Mouse (Mus musculus) MEL (cell line): Measurements from ENCODE around the gene Pinlyp. TPM values are rescaled to one million over a fixed set of nuclear protein-coding genes. Genes with fewer than 3 reads are reported as not detected.

Source experiments
- DNase-seq: peaks from one replicate; pipeline ENCODE4 v3.0.0; 2011; ENCODE audit warnings: low read depth, low spot score
- H3K27ac ChIP-seq: 2 replicates; pipeline ENCODE4 v1.5.1; 2012; ENCODE audit warnings: low read depth, mild to moderate bottlenecking, control low read depth, low read length, moderate library complexity; ENCODE audit not compliant: control insufficient read depth
- H3K27me3 ChIP-seq, 2 experiments: fragments of 150-350 bp in 1 of 2; sonication (generic) in 1 of 2; 2 replicates each; pipeline ENCODE4 v1.6.1; 2012; ENCODE audit warnings: low read length in 2 of 2, mild to moderate bottlenecking in 2 of 2, improper control_type of control experiment in 1 of 2, moderate library complexity in 1 of 2; ENCODE audit not compliant: insufficient read depth in 2 of 2, control insufficient read depth in 1 of 2
- H3K36me3 ChIP-seq, 2 experiments: 2 replicates each; pipeline ENCODE4 v1.6.1; 2012 to 2014; ENCODE audit warnings: low read length in 2 of 2, improper control_type of control experiment in 1 of 2, inconsistent platforms in 1 of 2, mild to moderate bottlenecking in 1 of 2; ENCODE audit not compliant: insufficient read depth in 2 of 2, control insufficient read depth in 1 of 2
- H3K4me1 ChIP-seq, 2 experiments: fragments of 150-350 bp in 1 of 2; sonication (generic) in 1 of 2; 2 replicates each; pipeline ENCODE4 v1.6.1; 2012; ENCODE audit warnings: low read length in 2 of 2, improper control_type of control experiment in 1 of 2, mild to moderate bottlenecking in 1 of 2; ENCODE audit not compliant: insufficient read depth in 2 of 2, control insufficient read depth in 1 of 2
- H3K4me3 ChIP-seq, 2 experiments: fragments of 150-350 bp in 1 of 2; sonication (generic) in 1 of 2; 2 replicates each; pipeline ENCODE4 v1.5.1; 2012; ENCODE audit warnings: low read depth in 2 of 2, low read length in 2 of 2, mild to moderate bottlenecking in 2 of 2, moderate library complexity in 2 of 2, control low read depth in 1 of 2, improper control_type of control experiment in 1 of 2; ENCODE audit not compliant: control insufficient read depth in 1 of 2, insufficient read depth in 1 of 2
- H3K79me2 ChIP-seq: 2 replicates; pipeline ENCODE4 v1.6.1; 2012; ENCODE audit warnings: mild to moderate bottlenecking, low read length, moderate library complexity; ENCODE audit not compliant: control insufficient read depth, poor library complexity, insufficient read depth
- H3K9ac ChIP-seq: 2 replicates; pipeline ENCODE4 v1.6.1; 2012; ENCODE audit warnings: low read depth, mild to moderate bottlenecking, control low read depth, low read length, moderate library complexity; ENCODE audit not compliant: control insufficient read depth, poor library complexity, severe bottlenecking
- H3K9me3 ChIP-seq: fragments of 150-350 bp; sonication (generic); replicated peaks from 2 replicates; pipeline ENCODE4 v1.6.1; 2012; ENCODE audit warnings: mild to moderate bottlenecking, low read length, improper control_type of control experiment, moderate library complexity; ENCODE audit not compliant: insufficient read depth
- BHLHE40 ChIP-seq: IDR thresholded peaks from 2 replicates; pipeline ENCODE4 v1.6.1; 2012; ENCODE audit warnings: low read depth, mild to moderate bottlenecking, inconsistent platforms, low read length, improper control_type of control experiment, borderline replicate concordance
- CTCF ChIP-seq, 3 experiments: IDR thresholded peaks in 2 of 3; conservative IDR thresholded peaks in 1 of 3; 2 replicates each; pipeline ENCODE4 v1.5.1; 2011 to 2012; ENCODE audit warnings: low read length in 3 of 3, low read depth in 2 of 3, mild to moderate bottlenecking in 2 of 3, improper control_type of control experiment in 1 of 3, inconsistent platforms in 1 of 3, mixed read lengths in 1 of 3, moderate library complexity in 1 of 3; ENCODE audit not compliant: control insufficient read depth in 1 of 3, insufficient read depth in 1 of 3, poor library complexity in 1 of 3, severe bottlenecking in 1 of 3
- E2F4 ChIP-seq: IDR thresholded peaks from 2 replicates; pipeline ENCODE4 v1.6.1; 2011; ENCODE audit warnings: low read depth, low read length, improper control_type of control experiment, borderline replicate concordance
- ELF1 ChIP-seq: IDR thresholded peaks from 2 replicates; pipeline ENCODE4 v1.6.1; 2014; ENCODE audit warnings: low read depth, mild to moderate bottlenecking, inconsistent platforms, low read length, improper control_type of control experiment, moderate library complexity
- GABPA ChIP-seq: IDR thresholded peaks from 2 replicates; pipeline ENCODE4 v1.6.1; 2012; ENCODE audit warnings: low read depth, mild to moderate bottlenecking, inconsistent platforms, low read length, improper control_type of control experiment, moderate library complexity
- GATA1 ChIP-seq: IDR thresholded peaks from 2 replicates; pipeline ENCODE4 v1.6.1; 2011; ENCODE audit warnings: low read depth, low read length, improper control_type of control experiment
- JUND ChIP-seq: IDR thresholded peaks from 2 replicates; pipeline ENCODE4 v1.6.1; 2011; ENCODE audit warnings: low read depth, mild to moderate bottlenecking, improper control_type of control experiment, low read length
- KAT2A ChIP-seq: conservative IDR thresholded peaks from 2 replicates; pipeline ENCODE4 v1.6.1; 2012; ENCODE audit warnings: low read depth, low read length, improper control_type of control experiment, inconsistent platforms
- MAFK ChIP-seq: IDR thresholded peaks from 2 replicates; pipeline ENCODE4 v1.6.1; 2011; ENCODE audit warnings: low read depth, mild to moderate bottlenecking, low read length, improper control_type of control experiment, borderline replicate concordance
- MAX ChIP-seq: IDR thresholded peaks from 2 replicates; pipeline ENCODE4 v1.6.1; 2011; ENCODE audit warnings: low read length, improper control_type of control experiment
- MAZ ChIP-seq: IDR thresholded peaks from 2 replicates; pipeline ENCODE4 v1.6.1; 2012; ENCODE audit warnings: low read depth, mild to moderate bottlenecking, inconsistent platforms, low read length, improper control_type of control experiment
- MYC ChIP-seq: IDR thresholded peaks from 2 replicates; pipeline ENCODE4 v1.6.1; 2011; ENCODE audit warnings: low read depth, mild to moderate bottlenecking, low read length, improper control_type of control experiment, moderate library complexity
- NELFE ChIP-seq: IDR thresholded peaks from 2 replicates; pipeline ENCODE4 v1.6.1; 2011; ENCODE audit warnings: low read depth, low read length, improper control_type of control experiment
- NRF1 ChIP-seq: IDR thresholded peaks from 2 replicates; pipeline ENCODE4 v1.6.1; 2014; ENCODE audit warnings: low read depth, mild to moderate bottlenecking, inconsistent platforms, low read length, improper control_type of control experiment, moderate library complexity; ENCODE audit not compliant: poor library complexity, insufficient read depth, severe bottlenecking
- POLR2AphosphoS5 ChIP-seq: IDR thresholded peaks from 2 replicates; pipeline ENCODE4 v1.6.1; 2012; ENCODE audit warnings: low read depth, borderline replicate concordance, mild to moderate bottlenecking, inconsistent platforms, low read length, moderate library complexity, mixed read lengths
- RAD21 ChIP-seq: IDR thresholded peaks from 2 replicates; pipeline ENCODE4 v1.6.1; 2011; ENCODE audit warnings: mild to moderate bottlenecking, low read depth, low read length, improper control_type of control experiment
- RCOR1 ChIP-seq: IDR thresholded peaks from 2 replicates; pipeline ENCODE4 v1.6.1; 2012; ENCODE audit warnings: low read depth, mild to moderate bottlenecking, inconsistent platforms, low read length, improper control_type of control experiment
- SMC3 ChIP-seq: IDR thresholded peaks from 2 replicates; pipeline ENCODE4 v1.6.1; 2011; ENCODE audit warnings: low read depth, low read length, improper control_type of control experiment
- TAL1 ChIP-seq: IDR thresholded peaks from 2 replicates; pipeline ENCODE4 v1.6.1; 2012; ENCODE audit warnings: mild to moderate bottlenecking, inconsistent platforms, low read length, moderate library complexity, mixed read lengths
- TBP ChIP-seq: IDR thresholded peaks from 2 replicates; pipeline ENCODE4 v1.8.0; 2011; ENCODE audit warnings: low read depth, low read length, improper control_type of control experiment
- USF1 ChIP-seq: IDR thresholded peaks from 2 replicates; pipeline ENCODE4 v1.6.1; 2014; ENCODE audit warnings: low read depth, mild to moderate bottlenecking, inconsistent platforms, low read length, improper control_type of control experiment, moderate library complexity
- USF2 ChIP-seq, 2 experiments: IDR thresholded peaks; 2 replicates each; pipeline ENCODE4 v1.6.1; 2011 to 2012; ENCODE audit warnings: improper control_type of control experiment in 2 of 2, low read length in 2 of 2, borderline replicate concordance in 1 of 2, inconsistent platforms in 1 of 2, low read depth in 1 of 2, mild to moderate bottlenecking in 1 of 2; ENCODE audit not compliant: insufficient read depth in 1 of 2
- ZC3H11A ChIP-seq: IDR thresholded peaks from 2 replicates; pipeline ENCODE4 v1.6.1; 2012; ENCODE audit warnings: low read depth, mild to moderate bottlenecking, inconsistent platforms, low read length, improper control_type of control experiment
- ZNF384 ChIP-seq: IDR thresholded peaks from 2 replicates; pipeline ENCODE4 v1.6.1; 2012; ENCODE audit warnings: low read depth, mild to moderate bottlenecking, inconsistent platforms, low read length, improper control_type of control experiment
- polyA plus RNA-seq, 2 experiments: library from polyadenylated mRNA; stranded (reverse) in 1 of 2; unstranded in 1 of 2; fragments of >175 nt in 1 of 2; fragments of >200 nt in 1 of 2; gene quantifications; 2 replicates each; pipeline versions ENCODE4 v1.2.1 to v1.2.4; 2012; ENCODE audit warnings: low replicate concordance in 2 of 2, low read depth in 1 of 2; ENCODE audit not compliant: insufficient read length in 2 of 2, insufficient read depth in 1 of 2, missing spikeins in 1 of 2
- total RNA-seq: library from RNA; depleted of rRNA; stranded (reverse); fragments of 300-350 nt; gene quantifications from 2 replicates; pipeline ENCODE4 v1.2.3, GENCODE M21; 2012

Gene Pinlyp
- total and polyA plus RNA-seq, 3 experiments: not detected

- no peaks in the 10 kb centered on the region for H3K27me3 ChIP-seq
- no peak overlapping the region for H3K9ac ChIP-seq
- DNase-seq: peak; percentile 76
Observed at GRCm38 (mm10) chr7:24500929-24501328, 45.0 kb downstream of the Pinlyp start.

GRCm38 (mm10) chr7:24499856-24500577 lies 45.9 kb downstream of the Pinlyp start:
- Histone ChIP-seq H3K4me3 (no peak overlapping the region), H3K27ac (no peak overlapping the region), H3K4me1 (no peaks in the 10 kb centered on the region), H3K36me3 (no peaks in the 10 kb centered on the region), H3K9ac (no peak overlapping the region), H3K9me3 (no peaks in the 10 kb centered on the region), H3K27me3 (no peaks in the 10 kb centered on the region), H3K79me2 (no peaks in the 10 kb centered on the region)
- DNase-seq: no peak
- no peak for TF ChIP-seq MAZ
- TF ChIP-seq RCOR1: no peak
- TF ChIP-seq NELFE: no peak
- no peak for TF ChIP-seq ZNF384
- TF ChIP-seq MYC: no peak
- no peak for TF ChIP-seq USF2 (IDR thresholded peaks at IDR 0.05; ENCODE audit: borderline replicate concordance in 1 of 2, insufficient read depth in 1 of 2, low read depth in 1 of 2, low read length in 2 of 2)
- no peak for TF ChIP-seq JUND
- TF ChIP-seq BHLHE40: no peak
- TF ChIP-seq MAFK: no peak
- TF ChIP-seq MAX: no peak
- no peak for TF ChIP-seq TAL1
- TF ChIP-seq USF1: no peak
- no peak for TF ChIP-seq ZC3H11A
- TF ChIP-seq GABPA: no peak

More at GRCm38 (mm10) chr7:24500929-24501328, 45.0 kb downstream of the Pinlyp start:
- Histone ChIP-seq H3K4me1 (no peaks in the 10 kb centered on the region), H3K9me3 (no peaks in the 10 kb centered on the region), H3K4me3 (no peak overlapping the region), H3K27ac (no peak overlapping the region), H3K36me3 (no peaks in the 10 kb centered on the region), H3K79me2 (no peaks in the 10 kb centered on the region)
- TF ChIP-seq ZC3H11A (no peak; the same call in 1 of the 2 replicates), NRF1 (no peak), MAX (no peak), MAFK (no peak), SMC3 (peak; percentile 35; the same call in 1 of the 2 replicates), GATA1 (no peak), TBP (0 out of 2 replicates have a peak, but pooled peaks have one; percentile 13), TAL1 (no peak), E2F4 (no peak), CTCF (IDR thresholded peaks at IDR 0.05 in 2 of 3, conservative IDR thresholded peaks at IDR 0.05 in 1 of 3; ENCODE audit: control insufficient read depth in 1 of 3, insufficient read depth in 1 of 3, low read depth in 2 of 3, low read length in 3 of 3, poor library complexity in 1 of 3, severe bottlenecking in 1 of 3) (peak; percentile 59 to 73 (median 60)), POLR2AphosphoS5 (no peak), KAT2A (no peak), RAD21 (no peak), JUND (no peak), ELF1 (no peak)
